Mouse (Mus musculus): ENCODE results near the gene Dock8.

DNA sequence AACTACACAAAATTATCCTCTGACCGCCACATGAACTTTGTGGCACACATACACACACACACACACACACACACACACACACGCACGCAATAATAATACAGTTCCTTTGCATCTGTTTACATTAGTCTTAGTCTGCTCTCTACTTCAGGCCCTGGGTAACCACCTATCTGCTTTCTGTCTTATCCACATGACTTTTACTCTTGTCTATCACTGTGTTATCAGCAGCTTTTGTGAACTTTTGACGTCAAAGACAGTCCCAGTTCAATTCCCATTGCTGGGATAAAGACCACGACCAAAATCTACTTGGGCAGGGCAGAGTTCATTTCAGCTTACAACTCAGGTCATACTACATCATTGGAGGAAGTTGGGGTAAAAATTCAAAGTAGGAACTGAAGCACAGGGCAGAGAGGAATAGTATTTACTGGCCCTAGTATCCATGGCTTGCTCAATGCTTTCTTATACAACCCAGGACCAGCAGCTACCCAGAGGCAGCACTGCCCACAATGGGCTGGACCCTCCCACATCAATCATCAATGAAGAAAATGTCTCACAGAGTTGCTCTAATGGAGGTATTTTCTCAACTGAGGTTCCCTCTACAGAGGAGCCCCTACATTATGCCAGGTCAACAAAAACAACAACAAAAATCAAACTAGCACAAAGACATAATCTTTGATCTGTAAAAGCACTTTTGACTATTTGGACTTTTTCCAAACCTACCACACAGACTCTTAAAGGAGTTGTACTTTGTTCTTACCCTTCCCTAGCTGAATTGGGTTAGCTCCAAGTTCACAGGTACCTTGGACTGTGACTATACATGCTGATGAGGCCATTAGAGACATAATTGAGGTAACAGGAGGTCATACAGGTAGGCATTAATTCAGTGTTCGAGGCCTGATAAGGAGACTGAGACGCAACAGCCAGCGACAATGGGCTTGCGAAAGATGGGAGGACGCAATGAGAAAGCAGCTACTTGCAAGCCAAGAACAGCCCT, 20.2 kb upstream of the Dock8 start:
- TF ChIP-seq CTCF (conservative IDR thresholded peaks at IDR 0.05; ENCODE audit: insufficient read depth, insufficient read length, low read depth, low read length) (no peak), POLR2A (IDR thresholded peaks at IDR 0.05; ENCODE audit: low read depth, low read length) (no peak)
